Mouse (Mus musculus) thymus, adult 18-20 months (tissue): ENCODE data around the gene L3mbtl3.
A peak's percentile ranks its signal among the peaks of the same experiment; 100 is the strongest.

Experiments used
- DNase-seq, 2 experiments: peaks; one replicate each; pipeline ENCODE4 v3.0.0; 2022; ENCODE audit warnings: mixed read lengths in 2 of 2

The L3mbtl3 gene

GRCm38 (mm10) chr10:26375790-26376545 is at the start of gene L3mbtl3:
L3mbtl3 (minus strand) TSS chr10:26375971.
- DNase-seq, result peak; percentile 86 to 89

GRCm38 (mm10) chr10:26421168-26421567 is 45.4 kb upstream of the L3mbtl3 start:
- DNase-seq, result no peak

DNA sequence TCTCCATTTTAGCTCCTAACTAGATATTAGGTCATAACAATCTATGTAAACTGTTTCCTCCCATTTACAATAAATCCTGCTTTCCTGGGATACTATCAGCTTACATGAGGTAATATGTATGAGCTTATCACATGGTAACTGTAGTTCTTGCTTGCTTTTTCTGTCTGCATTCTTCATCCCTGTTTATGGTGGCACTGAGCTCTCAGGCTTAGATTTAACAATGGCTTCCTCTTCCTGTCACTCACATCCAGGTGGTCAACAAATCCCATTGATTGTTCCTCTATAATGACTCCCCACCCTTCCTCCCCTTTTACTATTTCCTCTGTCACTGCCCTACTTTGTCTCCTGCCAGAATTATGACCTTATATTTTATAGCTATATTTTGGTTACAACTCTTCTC is 12.9 kb upstream of the L3mbtl3 start:
- DNase-seq, result no peak

GRCm38 (mm10) chr10:26377332-26377602 is 1.5 kb upstream of the L3mbtl3 start:
- DNase-seq, result no peak

DNA sequence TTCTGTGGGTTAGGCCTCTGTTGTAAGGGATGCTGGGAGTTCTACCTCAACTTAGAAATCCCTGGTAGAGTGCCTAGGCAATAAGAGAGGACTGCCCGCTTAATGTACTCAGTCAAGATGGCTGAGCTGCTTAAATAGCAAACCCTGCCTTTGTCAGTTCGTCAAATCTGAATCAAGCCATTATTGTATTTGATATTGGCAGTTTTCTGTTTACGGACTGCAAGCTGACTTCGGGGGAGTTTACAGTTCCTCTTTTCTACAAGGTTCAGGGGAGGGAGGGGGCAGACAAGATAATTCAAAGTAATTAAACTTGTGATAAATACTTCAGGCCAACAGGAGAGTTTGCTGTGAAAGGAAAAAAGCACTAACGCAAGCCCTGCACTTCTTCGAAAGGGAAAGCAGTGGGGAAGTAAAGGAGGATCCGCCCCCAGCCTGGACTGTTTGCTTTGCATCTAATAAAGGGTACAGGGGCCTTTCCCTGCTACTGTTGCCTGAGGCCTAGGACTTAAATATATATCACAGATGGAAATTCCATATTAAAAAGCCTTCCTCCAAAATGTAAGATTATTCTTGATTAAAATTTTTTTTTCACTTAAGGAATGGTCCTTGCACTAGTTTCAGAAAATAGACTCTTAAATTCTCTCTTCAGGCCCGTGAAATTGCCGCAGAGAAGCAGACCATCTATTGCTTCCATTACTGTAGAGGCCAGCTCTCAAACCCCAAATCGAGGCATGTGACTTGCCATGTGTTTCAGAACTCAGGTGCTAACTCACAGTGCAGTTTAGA is 968 bp upstream of the L3mbtl3 start:
- no peak for DNase-seq

DNA sequence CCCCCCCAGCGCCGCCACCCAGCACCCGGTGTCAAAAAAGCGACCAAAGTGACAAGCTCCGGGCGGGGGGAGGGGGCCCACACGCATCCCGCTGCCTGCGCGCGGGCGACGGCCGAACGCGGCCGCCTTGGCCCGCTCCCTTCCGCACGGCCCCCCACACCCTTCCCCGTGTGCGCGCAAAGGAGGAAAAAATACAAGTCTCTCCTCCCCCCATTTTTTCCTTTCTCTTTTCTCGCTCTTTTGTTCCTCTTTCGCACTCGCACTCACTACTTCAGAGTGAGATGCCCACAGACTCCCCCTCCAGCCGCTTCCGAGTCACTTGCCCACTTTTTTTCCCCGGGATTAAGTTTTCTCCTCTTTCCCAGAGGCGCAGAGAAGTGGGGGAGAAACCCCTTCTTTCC is 420 bp downstream of the L3mbtl3 start:
- DNase-seq, result no peak

GRCm38 (mm10) chr10:26374436-26375311 is 1.1 kb downstream of the L3mbtl3 start:
- peak; percentile 42 to 49 for DNase-seq

DNA sequence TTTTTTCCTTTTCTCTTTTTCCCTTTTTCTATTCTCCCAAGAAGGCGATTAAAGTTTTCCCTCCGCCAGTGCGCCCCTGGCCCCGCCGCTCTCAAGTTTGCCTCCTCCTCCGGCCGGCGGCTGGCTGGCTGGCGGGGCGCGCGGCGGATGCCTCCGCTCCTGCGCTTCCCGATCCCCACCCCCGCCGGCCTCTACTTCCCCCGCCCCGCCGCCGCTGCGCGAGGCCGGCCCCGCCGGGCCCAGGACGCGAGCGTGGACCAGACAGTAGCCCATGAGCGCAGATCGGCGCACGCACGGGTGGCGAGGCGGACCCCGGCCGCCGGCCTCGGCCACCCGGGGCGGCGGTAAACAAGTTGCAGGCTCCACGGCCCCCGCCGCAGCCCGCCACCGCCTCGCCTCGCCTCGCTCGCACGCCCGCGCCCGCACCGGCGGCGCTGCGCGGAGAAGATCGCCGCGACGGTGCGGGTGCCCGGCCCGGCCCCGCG is 1.8 kb downstream of the L3mbtl3 start:
- DNase-seq, result peak; percentile 46 to 55

GRCm38 (mm10) chr10:26372940-26373931 is 2.5 kb downstream of the L3mbtl3 start:
- peak; percentile 63 to 77 for DNase-seq

DNA sequence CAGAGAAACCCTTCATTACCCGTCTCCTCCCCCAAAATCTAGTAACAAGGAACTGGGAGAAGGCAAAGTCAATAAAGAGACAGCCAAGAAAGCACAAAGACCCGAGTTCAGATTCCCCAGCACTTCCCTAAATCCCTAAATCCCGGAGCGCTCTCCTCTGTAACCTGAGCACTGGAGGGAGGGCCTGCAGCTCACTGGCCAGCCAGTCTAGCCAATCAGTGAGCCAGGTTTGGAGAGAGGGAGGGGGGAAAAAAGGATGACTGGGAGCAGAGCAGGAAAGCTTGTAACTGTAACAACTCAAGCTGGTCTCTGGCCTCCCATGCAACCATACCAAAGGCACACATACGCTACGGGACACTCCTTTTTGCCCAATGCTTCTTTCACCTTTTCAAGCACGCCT is 4.4 kb downstream of the L3mbtl3 start:
- DNase-seq, result no peak

GRCm38 (mm10) chr10:26364942-26365341 is 10.8 kb downstream of the L3mbtl3 start:
- no peak for DNase-seq

DNA sequence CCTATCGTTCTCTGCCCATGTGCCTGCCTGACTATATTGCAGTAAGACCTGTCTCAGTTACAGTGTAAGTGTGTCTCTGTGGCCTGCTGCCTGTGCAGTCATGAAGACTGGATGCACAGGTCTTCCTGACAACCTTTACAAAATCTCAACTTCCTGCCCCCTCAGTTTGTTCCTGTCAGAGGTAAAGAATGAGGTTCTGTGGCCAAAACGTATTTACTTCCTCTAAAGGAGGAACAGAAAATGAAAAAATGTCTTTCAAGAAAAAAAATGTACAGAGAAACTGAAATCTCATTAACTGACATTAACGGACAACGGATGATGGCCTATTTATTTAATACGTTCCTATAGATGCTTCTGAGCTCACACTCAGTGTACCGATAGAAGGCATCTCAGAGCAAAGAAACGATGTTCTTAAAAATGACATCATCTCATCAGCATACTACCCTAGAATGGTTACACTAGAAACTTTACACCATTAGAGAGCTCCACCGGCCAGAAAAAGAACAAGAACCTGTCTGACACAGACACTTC is 11.4 kb downstream of the L3mbtl3 start:
- peak in 1 of 2 experiments; percentile 29 for DNase-seq

GRCm38 (mm10) chr10:26363605-26364004 is 12.2 kb downstream of the L3mbtl3 start:
- DNase-seq, result no peak

- peak; percentile 28 to 63 for DNase-seq
Observed at GRCm38 (mm10) chr10:26358798-26359197, 17.0 kb downstream of the L3mbtl3 start.

- no peak for DNase-seq
Observed at GRCm38 (mm10) chr10:26358231-26358630, 17.5 kb downstream of the L3mbtl3 start.

- no peak for DNase-seq
Observed at GRCm38 (mm10) chr10:26353781-26354180, 22.0 kb downstream of the L3mbtl3 start.

GRCm38 (mm10) chr10:26351129-26351738 is 24.5 kb downstream of the L3mbtl3 start:
- DNase-seq, result no peak

GRCm38 (mm10) chr10:26350153-26350552 is 25.6 kb downstream of the L3mbtl3 start:
- no peak for DNase-seq

DNA sequence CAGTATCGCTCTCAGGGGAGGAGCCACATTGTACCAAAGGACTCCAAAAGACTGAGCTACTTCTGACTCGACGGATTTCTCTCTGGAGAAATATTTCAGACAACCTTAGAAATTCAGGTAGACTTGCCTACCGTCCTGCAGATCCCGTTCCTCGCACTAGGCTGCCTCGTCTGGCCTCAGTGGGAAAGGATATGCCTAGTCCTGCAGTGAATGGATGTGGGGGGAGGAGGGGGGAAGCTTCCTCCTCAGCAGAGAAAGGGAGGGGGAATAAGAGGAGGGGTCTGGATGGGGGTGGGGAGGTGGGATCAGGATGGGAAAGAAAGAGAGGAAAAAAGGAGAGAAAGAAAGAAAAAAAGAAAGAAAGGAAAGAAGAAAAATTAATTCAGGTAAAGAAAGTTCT is 28.2 kb downstream of the L3mbtl3 start:
- DNase-seq, result no peak

GRCm38 (mm10) chr10:26345879-26346278 is 29.9 kb downstream of the L3mbtl3 start:
- no peak for DNase-seq

DNA sequence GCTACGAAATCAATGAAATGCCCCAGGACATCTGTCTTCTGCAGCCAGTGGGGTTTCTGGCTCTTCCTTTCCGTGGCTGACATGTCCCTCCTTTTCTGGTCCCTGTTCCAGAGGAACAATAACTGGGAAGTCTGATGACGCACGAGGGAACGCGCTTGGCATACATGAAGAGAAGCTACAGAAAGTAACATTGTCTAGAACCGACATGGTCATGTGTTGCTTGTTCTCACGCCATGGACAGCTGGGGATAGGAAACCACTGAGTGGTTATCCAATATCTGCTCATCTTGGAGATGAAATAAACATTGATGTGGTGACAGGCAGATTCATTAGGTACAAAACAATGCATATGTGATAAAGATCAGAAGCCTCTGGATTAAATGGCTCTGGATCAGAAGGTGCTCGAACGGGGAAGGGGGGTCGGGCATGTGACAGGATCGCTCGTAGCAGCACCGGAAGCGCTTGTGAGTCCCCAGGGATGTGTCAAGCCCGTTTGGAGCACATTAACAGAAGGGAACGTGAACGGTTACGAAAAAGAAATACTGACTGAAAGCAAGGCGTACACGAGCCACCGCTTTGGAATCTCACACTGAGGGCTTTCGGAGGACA is 37.8 kb downstream of the L3mbtl3 start:
- no peak for DNase-seq
